Mouse (Mus musculus): ENCODE results near the gene Cubn.

GRCm38 (mm10) chr2:13416765-13417524 lies 74.7 kb downstream of the Cubn start:
- no peak for TF ChIP-seq GATA1 (IDR thresholded peaks at IDR 0.05; ENCODE audit: low read length)
- TF ChIP-seq TAL1 (IDR thresholded peaks at IDR 0.05; ENCODE audit: low read length): no peak
